Mouse (Mus musculus) lung, postnatal 10 days (tissue): ENCODE measurements at regions not wholly inside any gene's neighbourhood (a gene's known extent, or its start where the extent isn't known, plus 50 kb on each side); places are given as distances from the start of the nearest gene placed in this dataset.
"Not testable (repeated sequence)": the region's sequence is repeated elsewhere in the genome, so short reads cannot be mapped to it uniquely, and the experiment has no call there.

Experiments
- DNase-seq: peaks from one replicate; pipeline ENCODE4 v3.0.0; 2021

GRCm38 (mm10) chr3:58228189-58228588, 186.3 kb upstream of the Tsc22d2 start:
- peak; percentile 9 for DNase-seq

GRCm38 (mm10) chr3:58231746-58232145, 182.8 kb upstream of the Tsc22d2 start:
- DNase-seq: no peak

- no peak for DNase-seq
These were observed 181.2 kb upstream of the Tsc22d2 start for GRCm38 (mm10) chr3:58233296-58233695.

GRCm38 (mm10) chr3:58234846-58235630, 179.5 kb upstream of the Tsc22d2 start:
- no peak for DNase-seq

- no peak for DNase-seq
These were observed 176.4 kb upstream of the Tsc22d2 start for GRCm38 (mm10) chr3:58238111-58238510.

- DNase-seq: no peak
These were observed 173.7 kb upstream of the Tsc22d2 start for GRCm38 (mm10) chr3:58240775-58241174.

GRCm38 (mm10) chr3:58245361-58245760, 169.2 kb upstream of the Tsc22d2 start:
- DNase-seq: no peak

- DNase-seq: no peak
These were observed 166.5 kb upstream of the Tsc22d2 start for GRCm38 (mm10) chr3:58247989-58248388.

- DNase-seq: peak; percentile 36
These were observed 160.6 kb upstream of the Tsc22d2 start for GRCm38 (mm10) chr3:58253942-58254341.

GRCm38 (mm10) chr3:58267606-58268325, 146.7 kb upstream of the Tsc22d2 start:
- no peak for DNase-seq

- DNase-seq: not testable (repeated sequence)
These were observed 143.1 kb upstream of the Tsc22d2 start for GRCm38 (mm10) chr3:58271441-58271840.

- DNase-seq: no peak
These were observed 133.2 kb upstream of the Tsc22d2 start for GRCm38 (mm10) chr3:58281291-58281690.

GRCm38 (mm10) chr3:58284371-58284770, 130.1 kb upstream of the Tsc22d2 start:
- DNase-seq: not testable (repeated sequence)

- no peak for DNase-seq
These were observed 118.7 kb upstream of the Tsc22d2 start for GRCm38 (mm10) chr3:58295810-58296209.

GRCm38 (mm10) chr3:58300213-58300612, 114.3 kb upstream of the Tsc22d2 start:
- no peak for DNase-seq

- no peak for DNase-seq
These were observed 113.6 kb upstream of the Tsc22d2 start for GRCm38 (mm10) chr3:58300801-58301485.

- no peak for DNase-seq
These were observed 112.2 kb upstream of the Tsc22d2 start for GRCm38 (mm10) chr3:58302322-58302721.

GRCm38 (mm10) chr3:58303746-58304145, 110.8 kb upstream of the Tsc22d2 start:
- DNase-seq: no peak

- peak; percentile 45 for DNase-seq
These were observed 104.9 kb upstream of the Tsc22d2 start for GRCm38 (mm10) chr3:58309601-58310000.

- no peak for DNase-seq
These were observed 104.1 kb upstream of the Tsc22d2 start for GRCm38 (mm10) chr3:58310390-58310789.

GRCm38 (mm10) chr3:58311104-58311685, 103.3 kb upstream of the Tsc22d2 start:
- DNase-seq: no peak

- peak; percentile 37 for DNase-seq
These were observed 101.9 kb upstream of the Tsc22d2 start for GRCm38 (mm10) chr3:58312623-58313022.

GRCm38 (mm10) chr3:58315236-58315635, 99.3 kb upstream of the Tsc22d2 start:
- no peak for DNase-seq
